Mouse (Mus musculus): Measurements from ENCODE around the gene Apaf1. TPM values are rescaled to one million over a fixed set of nuclear protein-coding genes. Genes with fewer than 3 reads are reported as not detected.

The Apaf1 gene
- polyA plus RNA-seq, 1 experiment = 24.2 TPM

GRCm38 (mm10) chr10:90966821-90967220 is 115.7 kb downstream of the Apaf1 start:
- TF ChIP-seq GATA1 (IDR thresholded peaks at IDR 0.05; ENCODE audit: low read length) = no peak

- TF ChIP-seq GATA1 (IDR thresholded peaks at IDR 0.05; ENCODE audit: low read length) = no peak
Measured at GRCm38 (mm10) chr10:90965671-90966315, 116.8 kb downstream of the Apaf1 start.

GRCm38 (mm10) chr10:90964511-90964910 is 118.1 kb downstream of the Apaf1 start:
- no peak for TF ChIP-seq GATA1 (IDR thresholded peaks at IDR 0.05; ENCODE audit: low read length)

- no peak for TF ChIP-seq GATA1 (IDR thresholded peaks at IDR 0.05; ENCODE audit: low read length)
Measured at GRCm38 (mm10) chr10:90960374-90960773, 122.2 kb downstream of the Apaf1 start.

DNA sequence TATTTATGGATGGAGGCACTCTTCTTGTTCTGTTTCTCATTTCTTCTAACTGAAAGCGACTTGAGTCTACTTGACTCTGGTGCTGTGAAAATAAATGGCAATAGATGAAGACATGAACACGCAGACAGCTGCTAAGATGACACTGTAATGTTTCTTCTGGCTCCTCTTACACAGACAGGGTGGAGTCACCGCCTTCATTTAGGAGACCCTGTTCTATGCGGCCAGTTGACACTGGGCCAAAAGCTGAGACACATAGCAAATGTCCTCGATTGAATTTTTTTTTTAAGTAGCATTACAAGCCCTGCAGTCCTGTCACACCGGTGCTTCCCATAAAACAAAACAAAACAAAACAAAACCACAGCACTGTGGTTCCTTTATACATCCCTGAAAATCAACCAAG is 128.7 kb downstream of the Apaf1 start:
- TF ChIP-seq GATA1 (IDR thresholded peaks at IDR 0.05; ENCODE audit: low read length) = no peak

DNA sequence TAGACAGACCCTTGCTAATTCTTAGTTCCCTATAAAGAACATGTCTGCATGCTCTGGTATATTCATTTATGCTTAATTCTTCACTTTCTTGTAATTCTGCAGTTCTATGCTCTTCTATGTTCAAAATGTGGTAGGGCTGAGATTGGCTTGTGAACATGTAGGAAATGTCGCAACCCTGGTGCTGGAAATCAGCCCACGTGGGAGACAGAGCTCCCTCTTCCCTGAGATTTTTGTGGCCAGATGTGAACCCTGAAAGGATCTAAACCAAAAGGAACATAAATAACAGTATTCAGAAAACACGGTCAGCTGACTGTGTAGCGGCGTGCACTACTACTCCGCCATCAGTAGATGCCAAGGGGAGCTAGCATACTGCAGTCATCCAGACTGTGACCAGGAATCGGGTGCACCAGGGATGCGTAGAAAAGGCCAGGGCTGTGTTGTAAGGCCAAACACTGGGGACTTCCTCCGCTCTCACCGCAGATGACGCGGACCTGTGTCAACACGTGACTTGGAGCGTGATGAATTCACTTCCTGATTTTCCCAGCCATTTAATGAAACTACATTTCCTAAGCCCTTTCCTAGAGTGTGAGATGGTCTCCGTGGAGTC is 129.4 kb downstream of the Apaf1 start:
- TF ChIP-seq GATA1 (IDR thresholded peaks at IDR 0.05; ENCODE audit: low read length) = no peak

GRCm38 (mm10) chr10:90947608-90948373 is 134.8 kb downstream of the Apaf1 start:
- no peak for TF ChIP-seq GATA1 (IDR thresholded peaks at IDR 0.05; ENCODE audit: low read length)

GRCm38 (mm10) chr10:90947043-90947442 is 135.5 kb downstream of the Apaf1 start:
- no peak for TF ChIP-seq GATA1 (IDR thresholded peaks at IDR 0.05; ENCODE audit: low read length)

DNA sequence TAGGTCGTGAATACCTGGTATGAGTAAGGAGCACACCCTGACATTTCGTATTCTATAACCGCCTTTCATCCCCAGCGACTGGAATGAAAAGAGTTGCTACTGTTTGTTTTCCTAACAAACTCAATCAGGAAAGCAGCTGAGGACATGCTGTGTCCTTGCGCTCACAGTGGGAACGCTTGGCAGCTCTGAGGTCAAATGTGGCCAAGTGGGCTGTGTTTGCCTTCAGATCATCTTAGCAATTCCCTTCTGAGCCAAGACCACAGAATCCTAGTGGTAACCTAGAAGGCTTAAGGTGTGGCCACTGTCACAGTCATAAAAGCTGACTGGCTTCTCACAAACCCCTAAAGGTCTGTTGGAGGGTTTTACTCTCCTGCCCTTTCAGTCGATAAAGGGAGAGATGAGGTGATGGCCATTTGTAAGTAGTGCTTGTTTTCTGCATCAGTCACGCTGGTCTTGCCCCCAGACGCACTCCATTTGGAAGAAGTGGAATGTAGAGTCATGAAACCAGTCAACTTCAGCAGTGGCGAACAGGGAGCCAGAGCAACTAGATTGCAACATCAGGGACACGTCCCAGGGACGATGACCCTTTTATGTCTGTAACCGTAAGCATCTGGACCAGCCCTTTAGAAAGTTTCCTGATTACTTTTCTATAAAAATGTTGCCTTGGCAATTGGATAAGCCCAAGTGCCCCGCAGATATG is 140.4 kb downstream of the Apaf1 start:
- no peak for TF ChIP-seq GATA1 (IDR thresholded peaks at IDR 0.05; ENCODE audit: low read length)

DNA sequence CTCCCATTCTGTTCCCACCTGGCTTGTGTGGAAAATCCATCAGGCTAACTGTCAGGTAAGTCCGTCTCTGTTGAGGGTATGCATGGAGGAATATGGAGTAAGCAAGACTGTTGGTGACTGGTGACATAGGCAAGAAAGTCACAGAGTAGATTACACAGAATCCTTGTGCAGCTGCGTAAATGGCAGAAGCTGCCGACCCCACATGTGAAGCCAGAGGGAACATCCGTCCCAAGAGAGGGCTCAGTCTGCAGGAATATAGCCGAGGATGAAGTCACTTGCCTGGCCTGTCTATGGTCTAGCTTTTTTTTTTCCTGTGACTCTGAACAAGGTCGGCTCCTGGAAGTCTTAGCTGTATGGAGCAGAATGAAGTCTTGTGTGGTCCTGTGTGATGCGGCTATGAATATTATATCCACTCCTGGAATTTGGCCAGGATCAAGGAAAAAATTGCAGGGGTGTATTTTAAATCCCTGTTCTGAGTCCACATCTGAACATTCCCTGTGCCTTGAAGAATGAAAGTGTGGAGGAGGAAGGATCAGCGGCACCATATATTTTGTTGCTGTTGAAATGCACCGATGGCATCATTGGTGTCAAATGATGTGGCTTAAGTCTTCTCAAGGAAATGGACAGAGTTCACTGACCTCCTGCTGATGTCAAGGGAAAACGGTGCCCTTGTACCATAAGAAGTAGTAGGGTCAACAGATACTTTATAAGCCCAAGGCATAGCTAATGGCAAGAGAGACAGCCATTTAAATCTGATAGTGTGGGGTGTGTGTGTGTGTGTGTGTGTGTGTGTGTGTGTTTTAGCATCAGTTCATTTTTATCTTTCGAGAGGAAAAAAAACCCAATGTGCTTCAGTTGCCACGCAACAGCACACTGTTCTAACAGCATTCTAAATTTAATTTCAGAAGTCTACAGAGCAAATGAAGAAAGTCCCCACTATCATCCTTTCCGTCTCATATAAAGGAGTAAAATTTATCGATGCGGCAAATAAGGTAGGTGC is 141.7 kb downstream of the Apaf1 start:
- TF ChIP-seq GATA1 (IDR thresholded peaks at IDR 0.05; ENCODE audit: low read length) = no peak

Other genes starting within 250 kb of the Apaf1 start
- 2.0 and 2.7 TPM in 2 replicates for gene Ikbip, start 170 bp upstream of the Apaf1 start, polyA plus RNA-seq (2012)
- gene Slc25a3, start 41.3 kb upstream of the Apaf1 start, polyA plus RNA-seq (2012) = 405 and 530 TPM in 2 replicates
- gene Tmpo, start 98.5 kb upstream of the Apaf1 start, polyA plus RNA-seq (2012) = 272 and 385 TPM in 2 replicates